Mouse (Mus musculus) ZHBTc4 (cell line): Measurements from ENCODE around the gene Socs4.
"Not testable (repeated sequence)": the region's sequence is repeated elsewhere in the genome, so short reads cannot be mapped to it uniquely, and the experiment has no call there.

Experiments
- DNase-seq: peaks from one replicate; pipeline ENCODE4 v3.0.0-alpha.2; 2011; ENCODE audit warnings: low read depth, low spot score

The Socs4 gene

DNA sequence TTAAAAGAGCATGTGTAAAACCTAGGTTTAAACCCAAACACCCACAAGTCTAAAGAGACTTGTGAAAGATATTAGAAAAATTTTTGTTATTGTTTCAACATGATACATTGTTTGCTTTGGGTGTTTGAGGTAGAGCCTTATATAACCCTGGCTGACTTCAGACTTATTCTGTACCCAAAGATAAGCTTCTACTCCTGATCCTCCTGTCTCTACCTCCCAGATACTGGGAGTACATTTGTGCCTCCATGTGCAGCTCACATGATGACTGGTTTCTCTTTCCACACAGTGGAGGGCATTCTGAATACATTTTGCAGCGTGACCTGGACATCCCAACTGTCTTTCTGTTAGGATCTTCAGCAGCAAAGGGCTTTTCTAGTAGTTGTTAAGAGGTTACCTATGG, 9.5 kb downstream of the Socs4 start:
- DNase-seq: no peak

DNA sequence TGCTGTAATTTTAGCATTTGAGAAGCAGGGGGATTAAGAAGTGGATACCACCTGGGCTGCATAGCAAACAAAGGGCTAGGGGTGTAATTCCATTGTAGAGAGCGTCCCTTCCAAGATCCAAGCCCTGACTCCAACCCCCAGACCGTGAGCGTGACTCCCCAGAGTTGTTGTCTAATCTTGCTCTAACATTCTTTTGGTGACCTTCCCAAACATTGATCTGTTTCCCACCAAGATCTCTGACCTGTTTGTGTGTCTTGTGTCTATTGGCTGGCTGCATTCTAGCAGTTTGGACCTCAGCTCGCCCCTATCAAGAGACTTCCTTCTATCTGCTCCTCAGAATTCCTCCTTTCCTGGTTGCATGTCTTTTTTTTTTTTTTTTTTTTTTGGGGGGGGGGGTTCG, 10.3 kb downstream of the Socs4 start:
- no peak for DNase-seq

- DNase-seq: no peak
Observed at GRCm38 (mm10) chr14:47291772-47292171, 15.0 kb downstream of the Socs4 start.

DNA sequence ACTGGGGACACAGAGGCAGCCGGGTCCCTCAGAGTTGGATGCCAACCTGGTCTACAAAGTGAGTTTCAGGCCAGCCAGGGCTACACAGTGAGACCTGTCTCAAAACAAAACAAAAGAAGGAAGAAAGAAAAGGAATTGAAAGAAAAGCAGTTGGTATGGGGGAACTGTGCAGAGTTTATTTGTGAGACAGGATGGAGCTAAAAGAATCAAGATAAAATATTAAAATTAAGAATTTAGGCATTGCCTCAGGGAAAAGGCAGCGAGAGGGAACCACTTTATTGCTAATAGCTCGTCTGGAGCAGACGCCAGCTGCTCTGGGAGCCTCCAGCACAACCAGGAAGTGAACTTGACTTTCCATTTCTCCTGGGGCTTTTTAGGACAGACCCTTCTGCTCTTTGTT, 17.4 kb downstream of the Socs4 start:
- DNase-seq: no peak

DNA sequence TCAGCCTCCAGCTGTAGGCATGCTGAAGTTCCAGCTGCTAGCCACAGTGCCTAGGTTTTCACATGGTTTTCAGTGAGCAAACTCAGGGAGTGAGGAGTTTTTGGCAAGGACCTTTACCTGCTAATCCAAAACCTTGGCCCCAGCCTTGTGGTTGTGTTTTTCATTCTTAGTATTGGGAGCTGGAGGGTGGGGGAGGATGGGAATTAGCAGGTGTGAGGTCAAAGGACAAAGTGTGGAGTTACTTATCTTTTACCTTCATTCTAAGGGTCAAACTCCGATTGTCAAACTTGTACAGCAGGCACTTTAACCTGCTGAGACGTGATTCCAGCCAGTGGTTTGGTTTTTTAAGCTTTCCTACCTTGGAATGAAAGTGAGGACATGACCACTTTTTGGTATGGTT, 19.5 kb downstream of the Socs4 start:
- no peak for DNase-seq

- DNase-seq: peak; percentile 95
Observed at GRCm38 (mm10) chr14:47297785-47298407, 21.2 kb downstream of the Socs4 start, which contains the start of gene Mapk1ip1l. Gene Mapk1ip1l, plus strand, starts transcription at chr14:47298266.

DNA sequence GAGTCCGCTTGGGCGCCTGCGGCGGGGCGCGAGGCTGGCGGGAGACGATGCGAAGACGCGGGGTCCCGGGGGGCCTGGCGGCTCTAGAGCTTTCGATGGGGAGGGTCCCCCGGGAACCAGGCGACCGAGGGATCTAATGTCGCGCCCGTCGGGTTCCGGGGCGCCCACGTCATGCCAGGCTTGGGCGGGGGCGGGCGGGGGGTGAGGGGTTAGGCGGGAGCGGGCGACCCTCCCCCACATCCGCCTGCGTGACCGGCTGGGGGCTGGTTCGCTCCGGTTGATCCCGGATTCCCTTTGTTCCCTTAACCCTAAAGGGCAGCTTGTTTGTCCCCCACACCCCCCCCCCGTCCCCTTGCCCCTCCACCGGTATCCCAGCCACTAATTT, 21.7 kb downstream of the Socs4 start:
- DNase-seq: peak; percentile 87

- peak; percentile 79 for DNase-seq
Observed at GRCm38 (mm10) chr14:47298819-47299261, 22.1 kb downstream of the Socs4 start.

DNA sequence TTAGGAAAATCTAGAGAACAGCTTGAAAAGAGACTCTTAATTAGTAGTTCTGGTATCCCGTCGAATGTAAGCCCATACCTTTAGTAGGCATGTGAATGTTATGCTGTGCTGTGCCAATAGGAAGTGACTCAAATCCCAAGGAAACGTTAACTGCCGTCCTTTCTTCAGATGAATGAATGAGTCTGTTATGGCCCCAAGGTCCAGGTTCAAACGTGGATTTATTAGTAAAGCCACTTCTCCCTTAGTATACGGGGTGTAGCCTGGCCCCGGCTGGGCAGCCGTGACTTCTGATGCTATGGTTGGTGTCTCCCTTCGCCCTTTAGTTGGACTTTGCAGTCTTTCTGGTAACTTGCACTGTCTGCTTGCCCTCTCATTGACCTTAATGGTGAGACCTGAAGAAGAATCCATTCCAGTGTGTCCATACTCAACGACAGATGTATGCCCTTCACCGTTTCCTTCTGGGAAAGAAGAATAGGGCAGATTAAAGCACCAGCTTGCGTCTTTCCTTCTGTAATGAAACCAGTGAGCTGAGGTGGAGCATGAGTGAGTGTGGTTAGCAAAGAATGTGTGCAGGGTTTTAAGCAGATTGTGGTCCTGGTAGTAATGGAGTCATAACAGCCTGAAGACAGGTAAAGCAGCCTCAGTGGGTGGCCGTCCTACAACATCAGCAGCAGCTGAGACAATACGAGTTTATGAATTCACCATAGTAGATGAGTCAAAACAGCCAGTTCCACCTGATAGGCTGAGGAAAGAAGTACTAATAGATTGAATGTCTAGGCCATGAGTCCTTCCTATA, 26.4 kb downstream of the Socs4 start:
- DNase-seq: no peak

DNA sequence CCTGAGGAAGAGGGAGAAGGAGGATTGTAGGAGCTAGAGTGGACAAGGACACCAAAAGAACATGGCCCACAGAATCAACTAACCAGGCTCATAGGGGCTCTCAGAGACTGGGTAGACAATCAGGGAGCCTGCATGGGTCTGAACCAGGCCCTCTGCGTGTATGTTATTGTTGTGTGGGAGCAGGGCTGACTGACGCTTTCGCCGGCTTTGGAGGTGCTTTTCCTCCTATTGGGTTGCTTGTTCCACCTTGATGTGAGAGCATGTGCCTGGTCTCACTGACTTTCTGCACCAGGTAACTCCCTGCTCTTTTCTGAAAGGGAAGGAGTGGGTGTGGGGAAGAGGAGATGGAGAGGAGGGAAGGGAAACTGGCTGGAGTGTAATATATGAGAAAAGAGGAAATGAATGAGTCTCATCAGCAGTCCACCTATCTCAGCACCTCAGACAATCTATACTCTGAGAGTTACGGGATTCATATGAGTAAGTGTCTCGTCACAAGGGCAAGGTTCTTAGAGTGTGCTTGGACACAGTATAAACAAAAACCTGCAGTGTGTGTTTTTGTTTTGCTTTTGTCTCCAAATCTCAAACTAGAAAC, 28.2 kb downstream of the Socs4 start:
- no peak for DNase-seq

DNA sequence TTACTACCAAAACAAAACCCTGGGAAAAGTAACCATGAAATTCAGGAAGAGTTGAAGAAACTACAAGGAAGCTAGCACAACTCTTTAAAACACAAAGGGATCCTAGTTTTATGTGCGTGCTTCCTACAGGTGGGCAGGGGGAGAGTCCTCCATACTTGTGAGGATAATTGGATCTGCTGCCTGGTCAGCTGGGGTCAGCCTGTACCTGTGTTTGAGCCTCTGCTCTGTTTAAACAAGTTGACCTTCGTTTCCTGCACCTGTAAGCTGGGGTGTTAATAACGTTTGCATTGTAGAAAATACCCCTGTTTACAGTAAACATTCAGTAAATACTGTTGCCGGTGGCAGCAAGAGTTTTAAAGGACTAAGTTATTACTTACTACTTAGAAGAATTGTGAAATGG, 29.2 kb downstream of the Socs4 start:
- DNase-seq: no peak

DNA sequence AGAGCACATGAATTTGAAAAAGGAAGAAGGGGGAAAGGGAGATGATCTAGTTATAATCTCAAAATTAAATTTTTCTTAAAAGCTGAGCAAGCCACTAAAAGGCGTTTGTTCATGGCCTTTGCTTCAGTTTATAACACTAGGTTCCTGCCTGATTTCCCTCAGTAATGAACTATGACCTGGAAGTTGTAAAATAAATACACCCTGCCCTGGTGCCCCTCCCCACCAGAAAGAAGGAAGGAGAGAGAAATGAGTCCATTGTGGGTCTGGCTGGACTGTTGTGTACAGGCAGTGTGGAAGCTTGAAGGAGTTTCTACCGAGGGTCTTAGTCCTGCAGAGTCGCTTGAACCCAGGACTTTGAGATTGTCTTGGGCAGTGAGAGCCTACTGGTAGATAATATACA, 30.9 kb downstream of the Socs4 start:
- DNase-seq: no peak

DNA sequence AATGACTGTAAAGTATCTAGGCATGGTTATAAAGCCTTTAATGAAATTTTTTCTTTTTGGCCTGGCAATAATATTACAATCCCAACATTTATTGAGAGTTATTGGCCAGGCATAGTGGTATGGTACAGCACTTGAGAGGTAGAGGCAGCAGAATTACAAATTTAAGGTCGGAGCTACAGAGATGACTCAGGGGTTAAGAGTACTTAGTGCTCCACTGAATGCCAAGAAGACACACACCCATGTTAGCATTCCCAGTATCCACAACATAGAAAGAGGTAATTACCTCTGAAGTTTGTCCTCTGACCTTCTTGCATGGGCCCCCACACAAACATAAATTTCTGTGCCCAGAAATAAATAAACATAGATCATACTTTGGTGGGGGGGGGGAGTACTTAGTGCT, 32.3 kb downstream of the Socs4 start:
- DNase-seq: no peak

DNA sequence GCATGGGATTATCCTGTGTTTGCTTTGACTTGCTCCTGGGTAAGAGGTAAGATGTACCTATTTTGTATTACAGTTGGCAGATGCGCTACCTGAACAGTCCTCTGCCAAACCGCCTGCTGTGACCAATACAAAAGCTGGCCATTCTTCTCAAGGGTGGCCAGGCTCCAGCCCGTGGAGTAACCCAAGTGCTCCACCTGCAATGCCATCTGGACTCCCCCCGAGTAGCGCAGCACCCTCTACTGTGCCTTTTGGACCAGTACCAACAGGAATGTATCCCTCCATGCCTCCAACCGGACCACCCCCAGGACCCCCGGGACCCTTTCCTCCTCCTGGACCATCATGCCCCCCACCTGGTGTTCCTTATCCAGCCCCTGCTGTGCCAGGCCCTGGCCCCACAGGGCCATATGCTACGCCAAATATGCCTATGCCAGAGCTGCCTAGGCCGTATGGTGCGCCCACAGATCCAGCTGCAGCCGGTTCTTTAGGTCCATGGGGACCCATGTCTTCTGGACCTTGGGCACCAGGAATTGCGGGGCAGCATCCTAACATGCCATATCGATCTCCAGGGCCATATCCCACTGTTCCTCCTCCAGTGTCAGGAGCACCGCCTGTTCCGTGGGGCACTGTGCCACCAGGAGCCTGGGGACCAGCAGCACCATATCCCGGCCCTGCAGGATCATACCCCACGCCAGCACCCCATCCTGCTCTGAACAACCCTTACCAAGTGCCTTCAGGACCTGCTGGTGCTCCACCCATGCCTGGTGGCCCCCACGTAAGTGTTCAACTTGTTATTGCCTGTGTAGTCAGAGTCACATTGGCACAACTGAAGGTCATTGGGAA, 33.8 kb downstream of the Socs4 start:
- DNase-seq: no peak

- no peak for DNase-seq
Observed at GRCm38 (mm10) chr14:47319362-47319761, 42.6 kb downstream of the Socs4 start.

- DNase-seq: not testable (repeated sequence)
Observed at GRCm38 (mm10) chr14:47321581-47321980, 44.9 kb downstream of the Socs4 start.

- no peak for DNase-seq
Observed at GRCm38 (mm10) chr14:47325965-47326761, 49.4 kb downstream of the Socs4 start.

GRCm38 (mm10) chr14:47327347-47327746, 50.6 kb downstream of the Socs4 start:
- no peak for DNase-seq

GRCm38 (mm10) chr14:47331920-47332319, 55.2 kb downstream of the Socs4 start:
- no peak for DNase-seq

GRCm38 (mm10) chr14:47334819-47335218, 58.1 kb downstream of the Socs4 start:
- DNase-seq: peak; percentile 80

- no peak for DNase-seq
Observed at GRCm38 (mm10) chr14:47335300-47335699, 58.6 kb downstream of the Socs4 start.
